Mouse (Mus musculus) midbrain, embryonic 14.5 days (tissue): ENCODE results near the gene Aldh3b2. TPM values are rescaled to one million over a fixed set of nuclear protein-coding genes. Genes with fewer than 3 reads are reported as not detected.

ENCODE experiments used
- ATAC-seq: fragments of 200-750 bp; cut with Nextera tagmentation; 2 replicates; pipeline ENCODE4 v1.8.0; 2017; ENCODE audit warnings: moderate number of reproducible peaks, moderate library complexity; ENCODE audit not compliant: low FRiP score, low TSS enrichment
- DNase-seq: peaks from one replicate; pipeline ENCODE4 v3.0.0-alpha.2; 2015
- H3K27ac ChIP-seq: fragments of 300-500 bp; sonication (generic); replicated peaks from 2 replicates; pipeline ENCODE4 v1.5.1; 2014; ENCODE audit warnings: mild to moderate bottlenecking, low read depth, low read length, moderate library complexity
- H3K27me3 ChIP-seq: fragments of 300-500 bp; sonication (generic); 2 replicates; pipeline ENCODE4 v1.6.1; 2014; ENCODE audit warnings: low read length, control low read depth, mixed read lengths; ENCODE audit not compliant: control insufficient read depth, insufficient read depth
- H3K36me3 ChIP-seq: fragments of 300-500 bp; sonication (generic); 2 replicates; pipeline ENCODE4 v1.6.1; 2014; ENCODE audit warnings: low read length, control low read depth; ENCODE audit not compliant: control insufficient read depth, insufficient read depth
- H3K4me1 ChIP-seq: fragments of 300-500 bp; sonication (generic); 2 replicates; pipeline ENCODE4 v1.6.1; 2014; ENCODE audit warnings: mild to moderate bottlenecking, antibody characterized with exemption, low read length, control low read depth; ENCODE audit not compliant: control insufficient read depth, insufficient read depth
- H3K4me2 ChIP-seq: fragments of 300-500 bp; sonication (generic); 2 replicates; pipeline ENCODE4 v1.6.1; 2014; ENCODE audit warnings: mild to moderate bottlenecking, low read length, moderate library complexity
- H3K4me3 ChIP-seq: fragments of 300-500 bp; sonication (generic); replicated peaks from 2 replicates; pipeline ENCODE4 v1.5.1; 2014; ENCODE audit warnings: low read depth, low read length
- H3K9ac ChIP-seq: fragments of 300-500 bp; sonication (generic); replicated peaks from 2 replicates; pipeline ENCODE4 v1.6.1; 2014; ENCODE audit warnings: mild to moderate bottlenecking, low read length, moderate library complexity
- H3K9me3 ChIP-seq: fragments of 300-500 bp; sonication (generic); 2 replicates; pipeline ENCODE4 v1.6.1; 2016; ENCODE audit warnings: low read length, control low read depth, mixed read lengths; ENCODE audit not compliant: control insufficient read depth
- WGBS: fragments of 180-500 bp; shearing (Covaris S2); extraction: QIAGEN DNeasy Blood & Tissue Kit; methylation state at CpG from one replicate; pipeline ENCODE4 v1.1.7; 2014; 5-methylcytosine and 5-hydroxymethylcytosine counted together
- polyA plus RNA-seq: library from polyadenylated mRNA; unstranded; fragments of >200 nt; fragmentation: Nextera tagmentation; extraction: Ambion mirVana; gene quantifications from 2 replicates; pipeline ENCODE4 v1.2.1, GENCODE M21; 2014

The Aldh3b2 gene
- polyA plus RNA-seq, 1 experiment from 2014 or later, result 0.16 TPM

DNA sequence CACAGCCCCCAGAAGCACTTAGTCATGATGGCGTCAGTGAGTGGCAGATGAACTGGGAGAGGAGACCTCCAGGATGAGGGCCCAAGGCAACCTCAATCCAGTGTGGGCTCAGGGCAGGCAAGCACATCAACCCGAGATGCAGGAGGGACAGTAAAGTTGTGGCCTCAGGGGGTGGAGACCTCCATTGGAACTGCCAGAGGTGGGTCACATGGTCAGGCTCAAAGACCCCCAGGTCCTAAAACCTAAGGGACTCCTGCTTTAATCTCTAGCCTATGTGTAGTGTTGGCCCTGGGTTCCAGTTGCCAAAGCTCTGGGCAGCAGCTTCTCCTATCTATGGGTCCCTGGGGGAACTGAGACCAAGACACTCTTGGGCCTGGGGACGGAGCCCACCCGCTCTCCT is 43.3 kb upstream of the Aldh3b2 start:
- Histone ChIP-seq H3K9ac (no peak overlapping the region), H3K36me3 (no peaks in the 10 kb centered on the region), H3K4me2 (no peak overlapping the region), H3K27ac (no peak overlapping the region), H3K27me3 (no peaks in the 10 kb centered on the region), H3K4me3 (no peak overlapping the region), H3K9me3 (no peaks in the 10 kb centered on the region), H3K4me1 (no peaks in the 10 kb centered on the region)
- WGBS, result 82% methylated on average over 4 of the region's 4 CpGs
- no peak for DNase-seq
- no peak for ATAC-seq

DNA sequence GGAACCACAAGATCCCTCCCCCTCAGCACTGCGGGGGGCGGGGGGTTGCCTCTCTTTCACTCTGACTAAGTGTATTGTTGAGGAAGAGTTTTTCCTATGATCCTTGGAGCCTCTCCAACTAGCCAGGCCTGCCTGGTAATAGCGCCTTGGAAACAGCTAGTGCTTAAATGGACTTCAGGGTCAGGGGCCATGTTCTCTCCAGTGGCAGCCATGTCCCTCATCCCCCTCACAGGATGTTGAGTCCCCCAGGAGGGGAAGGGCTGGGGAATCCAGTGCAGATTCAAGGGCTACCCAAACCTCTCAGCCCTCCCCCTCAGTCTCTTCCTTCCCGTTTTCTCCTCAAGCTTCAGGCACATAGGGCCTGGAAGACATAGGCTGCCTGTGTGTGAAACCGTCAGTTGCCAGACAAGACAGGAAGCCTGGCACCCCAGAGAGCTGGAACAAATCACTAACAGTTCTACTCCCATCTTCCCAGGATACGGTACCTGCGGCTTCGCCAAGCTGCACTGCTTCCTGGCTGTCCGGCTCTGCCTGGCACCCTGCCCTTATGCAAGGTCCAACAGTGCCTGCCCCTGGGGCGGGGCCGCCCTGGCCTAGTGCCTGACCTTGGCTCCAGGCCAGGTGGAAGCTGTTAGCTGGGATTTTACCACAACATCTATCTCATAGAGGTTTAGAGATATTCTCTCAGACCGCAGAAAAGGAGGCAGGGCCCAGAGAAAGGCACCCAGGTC is 42.8 kb upstream of the Aldh3b2 start, which contains the start of gene Aldh3b1:
Aldh3b1 (minus strand) TSS at position 598 of the 731 bp plus-strand sequence.
- no peaks in the 10 kb centered on the region for H3K4me1 ChIP-seq
- 69% methylated on average over 12 of the region's 12 CpGs for WGBS

DNA sequence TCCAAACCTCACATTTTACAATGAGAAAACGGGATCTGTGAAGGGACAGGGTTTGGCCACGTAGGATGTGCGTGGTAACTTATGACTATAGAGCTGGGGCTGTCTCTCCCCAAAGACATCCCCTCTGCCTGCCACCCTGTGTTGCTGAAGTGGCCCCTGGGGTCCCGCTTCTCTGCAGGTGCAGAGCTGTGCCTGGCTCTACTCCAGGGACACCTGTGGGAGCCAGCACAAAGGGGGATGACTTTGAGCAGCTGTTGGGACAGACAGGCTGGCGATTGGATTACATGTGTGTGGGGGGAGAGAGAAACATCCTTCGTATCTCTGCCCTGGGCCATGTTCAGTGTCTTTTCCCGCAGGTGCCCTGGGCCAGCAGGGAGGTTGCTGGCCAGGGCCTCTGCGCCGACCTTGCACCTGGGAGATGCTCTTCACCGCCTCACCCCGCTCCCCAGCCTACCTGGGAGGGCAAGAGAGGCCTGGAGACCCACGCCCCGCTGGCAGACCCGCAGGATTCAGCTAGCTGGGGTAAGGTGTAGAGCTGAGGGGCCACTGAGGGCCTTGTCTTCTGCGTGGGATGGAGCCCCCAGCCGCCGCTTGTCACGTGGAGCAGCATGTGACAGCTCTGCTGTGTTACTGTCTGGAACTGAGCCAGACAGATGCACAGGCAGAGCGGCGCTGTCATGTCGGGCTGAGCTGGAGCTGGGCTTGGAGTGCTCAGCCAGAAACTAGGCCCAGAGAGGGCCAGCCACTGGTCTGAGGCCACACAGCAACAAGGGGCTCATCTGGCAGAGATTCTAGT is 41.7 kb upstream of the Aldh3b2 start:
- Histone ChIP-seq H3K4me3 (no peak overlapping the region), H3K27ac (no peak overlapping the region), H3K36me3 (no peaks in the 10 kb centered on the region), H3K9me3 (no peaks in the 10 kb centered on the region), H3K27me3 (no peaks in the 10 kb centered on the region), H3K4me2 (no peak overlapping the region), H3K9ac (no peak overlapping the region), H3K4me1 (peaks cover 4% of the 10 kb centered on the region)
- WGBS, result 69% methylated on average over 21 of the region's 21 CpGs
- DNase-seq (no peak), ATAC-seq (no peak; the same call in 1 of the 2 replicates)

More for the DNA sequence above, 42.8 kb upstream of the Aldh3b2 start, which contains the start of gene Aldh3b1:
- no peak within 1 kb of the TSS for H3K4me2 ChIP-seq
- H3K27ac ChIP-seq, result peak within 1 kb of the TSS; percentile 17; the same call in 1 of the 2 replicates
- H3K36me3 ChIP-seq, result no peaks in the 10 kb centered on the region
- DNase-seq, result peak; percentile 57
- no peaks in the 10 kb centered on the region for H3K27me3 ChIP-seq
- ATAC-seq, result no peak
- H3K9ac ChIP-seq, result peak within 1 kb of the TSS; percentile 1; the same call in 1 of the 2 replicates
- H3K4me3 ChIP-seq, result no peak within 1 kb of the TSS
- no peaks in the 10 kb centered on the region for H3K9me3 ChIP-seq

DNA sequence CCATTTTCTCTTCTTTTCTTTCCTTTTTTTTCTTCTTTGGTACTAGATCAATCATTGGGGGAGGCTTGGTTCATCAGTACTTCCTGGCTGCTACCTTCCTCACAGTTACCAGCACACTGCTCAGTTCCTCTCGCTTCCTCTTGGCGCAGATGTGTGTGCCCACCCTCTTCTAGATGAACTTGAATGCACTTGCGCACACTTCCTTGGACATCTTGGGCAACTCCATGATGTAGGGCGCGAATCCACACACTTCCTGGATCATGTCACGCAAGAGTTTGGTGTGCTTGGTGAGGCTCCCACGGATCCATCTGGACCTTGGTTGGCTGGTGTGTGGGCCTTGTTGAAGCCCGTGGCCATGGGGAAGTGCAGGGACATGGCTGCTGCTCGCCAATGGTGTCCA is 40.4 kb upstream of the Aldh3b2 start:
- Histone ChIP-seq H3K4me3 (no peak overlapping the region), H3K4me2 (no peak overlapping the region), H3K36me3 (no peaks in the 10 kb centered on the region), H3K9me3 (no peaks in the 10 kb centered on the region), H3K9ac (no peak overlapping the region), H3K27me3 (peaks cover 5% of the 10 kb centered on the region; the same call in 1 of the 2 replicates), H3K27ac (no peak overlapping the region), H3K4me1 (peaks cover 13% of the 10 kb centered on the region)
- DNase-seq (no peak), ATAC-seq (no peak)
- 91% methylated on average over 9 of the region's 9 CpGs for WGBS

DNA sequence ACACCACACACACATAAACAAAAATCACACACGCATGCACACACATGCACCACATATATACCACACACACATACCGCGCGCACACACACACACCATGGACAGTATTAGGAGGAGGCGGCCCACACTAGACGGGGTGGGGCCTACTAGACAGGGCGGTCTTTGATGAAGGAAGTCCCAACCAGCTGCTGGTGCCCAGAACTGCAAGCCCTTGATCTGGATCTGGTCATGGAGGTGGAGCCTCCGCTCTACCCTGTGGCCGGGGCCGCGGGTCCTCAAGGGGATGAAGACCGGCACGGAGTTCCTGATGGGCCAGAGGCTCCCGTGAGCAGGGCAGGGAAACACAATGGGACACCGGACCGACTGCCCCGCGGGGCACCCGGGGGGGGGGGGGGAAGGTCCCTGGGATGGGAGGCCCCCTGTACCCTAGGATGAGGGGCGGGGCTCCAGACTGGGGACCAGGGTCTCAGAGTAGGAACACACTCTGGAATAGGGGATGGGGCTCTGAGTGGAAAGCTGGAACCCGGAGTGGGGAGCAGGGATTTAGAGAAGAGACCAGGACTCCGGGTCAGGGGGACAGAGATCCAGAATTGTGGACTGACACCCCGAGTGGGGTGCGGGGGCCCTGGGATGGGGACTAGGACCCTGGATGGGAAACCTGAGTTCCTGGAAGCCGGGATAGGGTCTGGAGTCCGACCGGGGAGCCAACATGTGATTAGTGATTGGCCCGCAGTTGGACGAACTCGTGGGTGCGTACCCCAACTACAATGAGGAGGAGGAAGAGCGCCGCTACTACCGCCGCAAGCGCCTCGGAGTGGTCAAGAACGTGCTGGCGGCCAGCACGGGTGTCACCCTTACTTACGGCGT is 36.9 kb upstream of the Aldh3b2 start, which contains the start of gene Unc93b1:
Unc93b1 (plus strand) TSS at position 155 of the 864 bp plus-strand sequence.
- Histone ChIP-seq H3K9ac (peak within 1 kb of the TSS; percentile 24; the same call in 1 of the 2 replicates), H3K27me3 (peaks cover 5% of the 10 kb centered on the region; the same call in 1 of the 2 replicates), H3K36me3 (no peaks in the 10 kb centered on the region), H3K4me3 (peak within 1 kb of the TSS; percentile 32), H3K9me3 (no peaks in the 10 kb centered on the region), H3K4me2 (peak within 1 kb of the TSS; percentile 66), H3K27ac (no peak within 1 kb of the TSS), H3K4me1 (peaks cover 13% of the 10 kb centered on the region)
- peak; percentile 35 for DNase-seq
- 5% methylated on average over 42 of the region's 42 CpGs for WGBS
- ATAC-seq, result peak; percentile 48; the same call in 1 of the 2 replicates

DNA sequence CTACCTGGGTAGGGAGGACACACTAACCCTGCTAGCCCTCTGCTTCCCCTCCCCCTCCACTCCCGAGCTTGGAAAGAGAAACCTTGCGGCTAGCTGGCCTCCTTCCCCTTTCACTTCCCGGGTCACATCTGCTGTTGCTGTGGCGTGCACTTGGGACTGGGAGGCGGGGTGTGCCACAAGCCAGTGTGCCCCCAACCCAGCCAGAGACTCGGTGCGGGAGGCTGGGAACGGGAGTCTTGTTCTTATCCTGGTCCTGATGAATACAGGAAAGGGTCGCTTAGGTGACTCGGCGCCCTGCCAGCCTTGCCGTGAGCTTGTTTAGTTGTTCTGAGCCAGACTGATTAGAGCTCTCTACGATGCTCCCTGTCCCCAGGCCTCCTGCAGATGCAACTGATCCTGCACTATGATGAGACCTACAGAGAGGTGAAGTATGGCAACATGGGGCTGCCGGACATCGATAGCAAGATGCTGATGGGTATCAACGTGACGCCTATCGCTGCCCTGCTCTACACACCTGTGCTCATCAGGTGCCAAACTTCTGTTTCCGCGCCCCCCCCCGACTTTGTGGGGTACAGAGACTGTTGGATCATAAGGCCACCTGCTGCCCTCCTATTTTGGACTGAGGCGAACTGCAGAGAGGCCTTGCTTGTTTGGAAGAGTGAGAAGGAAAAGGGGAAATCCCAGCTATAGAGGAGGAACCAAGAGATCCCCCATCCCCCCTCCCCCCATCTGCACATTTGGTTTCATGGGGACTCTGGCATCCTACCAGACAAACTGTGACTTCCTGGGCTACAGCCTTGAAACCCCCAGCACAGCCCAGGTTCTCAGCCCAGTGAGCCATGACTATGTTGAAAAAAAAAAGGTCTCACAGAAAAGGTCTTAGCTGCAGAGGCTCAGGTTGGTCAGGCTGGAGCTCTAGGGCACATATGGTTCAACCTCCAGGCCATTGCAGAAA is 36.0 kb upstream of the Aldh3b2 start:
- peak overlapping the region; percentile 66 for H3K4me2 ChIP-seq
- H3K4me1 ChIP-seq, result peaks cover 13% of the 10 kb centered on the region
- H3K9me3 ChIP-seq, result no peaks in the 10 kb centered on the region
- peak overlapping the region; percentile 24; the same call in 1 of the 2 replicates for H3K9ac ChIP-seq
- H3K27ac ChIP-seq, result no peak overlapping the region
- peaks cover 5% of the 10 kb centered on the region; the same call in 1 of the 2 replicates for H3K27me3 ChIP-seq
- peak overlapping the region; percentile 32 for H3K4me3 ChIP-seq
- WGBS, result 10% methylated on average over 22 of the region's 22 CpGs
- peak; percentile 59 for DNase-seq
- no peak; the same call in 1 of the 2 replicates for ATAC-seq
- H3K36me3 ChIP-seq, result no peaks in the 10 kb centered on the region

DNA sequence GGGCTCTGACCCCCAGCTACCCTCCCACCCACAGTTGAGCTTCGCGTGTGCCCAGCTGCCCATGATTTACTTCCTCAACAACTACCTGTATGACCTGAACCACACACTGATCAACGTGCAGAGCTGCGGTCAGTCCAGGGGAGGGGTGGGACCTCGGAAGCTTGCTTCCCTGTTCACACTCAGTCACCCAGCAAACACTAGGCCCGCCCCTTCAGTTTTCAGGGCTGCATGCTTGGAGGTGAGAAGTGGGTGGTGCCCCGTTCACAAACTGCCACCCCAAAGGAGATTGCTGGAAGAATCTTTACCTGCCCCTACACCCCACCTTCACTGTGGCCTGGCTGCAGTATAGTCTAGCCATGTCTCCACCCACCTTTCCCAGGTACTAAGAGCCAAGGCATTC is 29.8 kb upstream of the Aldh3b2 start:
- H3K27me3 ChIP-seq, result no peaks in the 10 kb centered on the region
- ATAC-seq (no peak), DNase-seq (no peak)
- H3K9me3 ChIP-seq, result no peaks in the 10 kb centered on the region
- no peak overlapping the region for H3K27ac ChIP-seq
- no peak overlapping the region for H3K4me3 ChIP-seq
- no peaks in the 10 kb centered on the region for H3K36me3 ChIP-seq
- no peak overlapping the region for H3K4me2 ChIP-seq
- no peak overlapping the region for H3K9ac ChIP-seq
- 88% methylated on average over 7 of the region's 7 CpGs for WGBS
- H3K4me1 ChIP-seq, result no peaks in the 10 kb centered on the region
